Mouse (Mus musculus): ENCODE measurements at regions not wholly inside any gene's neighbourhood (a gene's known extent, or its start where the extent isn't known, plus 50 kb on each side); places are given as distances from the start of the nearest gene placed in this dataset.

- TF ChIP-seq CTCF (IDR thresholded peaks at IDR 0.05; ENCODE audit: low read depth, low read length) (no peak), EP300 (IDR thresholded peaks at IDR 0.05; ENCODE audit: insufficient read depth, low read depth, low read length) (no peak), POLR2A (IDR thresholded peaks at IDR 0.05; ENCODE audit: insufficient read depth, low read length) (no peak)
These were observed 439.5 kb upstream of the Arpp21 start for GRCm38 (mm10) chr9:112675232-112675631.

All from ES-Bruce4 (cell line).